ENCODE assay signal across 21 mouse cellular contexts in genomic region chr2:180261901-180262300, GRCm38 (mm10). TPM values are rescaled to one million over a fixed set of nuclear protein-coding genes. Genes with fewer than 3 reads are reported as not detected.
A peak's percentile ranks its signal among the peaks of the same experiment; 100 is the strongest.
DNase-seq lines count a peak whose midpoint lies in the region; ATAC-seq and TF ChIP-seq lines count a peak whose summit lies in the region.
"Had no signal": no experiment of that assay in that cellular context is flagged by ENCODE, and none has a peak within 500 bp of the region (broad histone marks: within the 10 kb centered on the region; RNA-seq: fewer than 3 reads in every experiment).

No protein-coding gene starts in this region.

- peaks cover 7% of the 10 kb centered on the region; the same call in 1 of the 2 replicates for H3K4me1 ChIP-seq in kidney, embryonic 14.5 days (ENCODE audit: control insufficient read depth, insufficient read depth, low read length)
- peaks cover 8% of the 10 kb centered on the region; the same call in 1 of the 2 replicates for H3K4me1 ChIP-seq in lung, embryonic 16.5 days (replicated peaks; ENCODE audit: control insufficient read depth, insufficient read depth, low read length)
- H3K4me1 ChIP-seq in small intestine, adult 2 months (ENCODE audit: control insufficient read depth, insufficient read depth, insufficient read length, low read length), result 0 out of 2 replicates have a peak, but pooled peaks cover 1% of the 10 kb centered on the region

- no peak overlapping the region for H3K9ac ChIP-seq in kidney, embryonic 14.5 days (ENCODE audit: low read depth, low read length)
- H3K9ac ChIP-seq in lung, embryonic 16.5 days (ENCODE audit: low read length), result no peak overlapping the region
- H3K9ac ChIP-seq: liver, embryonic 12.5 days; lung, embryonic 15.5 days; stomach, embryonic 15.5 days had no signal

- 85% methylated on average over 7 of the region's 7 CpGs for WGBS in kidney, embryonic 14.5 days
- 86% methylated on average over 7 of the region's 7 CpGs for whole genome bisulfite sequencing in lung, embryonic 16.5 days
- WGBS in small intestine, adult 2 months, result 65% methylated on average over 7 of the region's 7 CpGs

- no peaks in the 10 kb centered on the region for H3K27me3 ChIP-seq in kidney, embryonic 14.5 days (ENCODE audit: control insufficient read depth, insufficient read depth, low read length)
- no peaks in the 10 kb centered on the region for H3K27me3 ChIP-seq in lung, embryonic 16.5 days (ENCODE audit: control insufficient read depth, insufficient read depth, low read depth, low read length)
- H3K27me3 ChIP-seq in small intestine, adult 2 months (ENCODE audit: control insufficient read depth, insufficient read depth, low read length), result no peaks in the 10 kb centered on the region
- H3K27me3 ChIP-seq: liver, embryonic 12.5 days; lung, embryonic 15.5 days; megakaryocyte, embryonic 14.5 days; Patski; stomach, embryonic 15.5 days had no signal

- no peak for TF ChIP-seq CTCF in small intestine, adult 2 months (IDR thresholded peaks at IDR 0.05; ENCODE audit: extremely low read depth, insufficient read length, insufficient replicate concordance, low read depth, low read length)

- peak; percentile 88 for DNase-seq in heart, adult 11 months
- no peak for DNase-seq in heart, postnatal 10 days
- DNase-seq in kidney, adult 18-20 months, result no peak
- no peak for DNase-seq in lung, postnatal 4 days
- DNase-seq: adrenal gland, postnatal 14 days; cerebellum, adult 9-11 months had no signal

- no peak for TF ChIP-seq POLR2A in small intestine, adult 2 months (IDR thresholded peaks at IDR 0.05; ENCODE audit: low read depth, low read length)

- no peak for ATAC-seq in kidney, embryonic 14.5 days (ENCODE audit: low FRiP score, low TSS enrichment)
- ATAC-seq in lung, embryonic 16.5 days (ENCODE audit: low read depth), result no peak
- ATAC-seq: activated CD4-positive, CD25-positive, alpha-beta regulatory T cell, adult 4 months; liver, embryonic 12.5 days; Patski had no signal

- H3K36me3 ChIP-seq in kidney, embryonic 14.5 days (ENCODE audit: control insufficient read depth, insufficient read depth, low read length), result peaks cover 62% of the 10 kb centered on the region
- H3K36me3 ChIP-seq in lung, embryonic 16.5 days (ENCODE audit: control insufficient read depth, insufficient read depth, low read length), result peaks cover 23% of the 10 kb centered on the region
- peaks cover 48% of the 10 kb centered on the region for H3K36me3 ChIP-seq in small intestine, adult 2 months (ENCODE audit: control insufficient read depth, insufficient read depth, low read length)

- intact Hi-C loops in heart, postnatal 10 days (cut with DNase I), result no loop called here

- H3K4me3 ChIP-seq in kidney, embryonic 14.5 days (ENCODE audit: low read length), result no peak overlapping the region
- no peak overlapping the region for H3K4me3 ChIP-seq in lung, embryonic 16.5 days (ENCODE audit: low read length)
- H3K4me3 ChIP-seq in small intestine, adult 2 months (ENCODE audit: low read depth, low read length), result no peak overlapping the region
- H3K4me3 ChIP-seq: liver, embryonic 12.5 days; lung, embryonic 15.5 days; megakaryocyte, embryonic 14.5 days; stomach, embryonic 15.5 days had no signal

- no peaks in the 10 kb centered on the region for H3K9me3 ChIP-seq in kidney, embryonic 14.5 days (ENCODE audit: control insufficient read depth, low read length)
- no peaks in the 10 kb centered on the region for H3K9me3 ChIP-seq in lung, embryonic 16.5 days (ENCODE audit: control insufficient read depth, low read length)
- H3K9me3 ChIP-seq: liver, embryonic 12.5 days; lung, embryonic 15.5 days; megakaryocyte, embryonic 14.5 days; stomach, embryonic 15.5 days had no signal

- 0 out of 2 replicates have a peak overlapping the region, but pooled peaks have one; percentile 7 for H3K27ac ChIP-seq in kidney, embryonic 14.5 days (ENCODE audit: low read depth, low read length)
- H3K27ac ChIP-seq in lung, embryonic 16.5 days (ENCODE audit: low read length), result 0 out of 2 replicates have a peak overlapping the region, but pooled peaks have one; percentile 10
- H3K27ac ChIP-seq in small intestine, adult 2 months (ENCODE audit: insufficient read depth, low read depth, low read length), result peak overlapping the region; percentile 25; the same call in 1 of the 2 replicates
- H3K27ac ChIP-seq: liver, embryonic 12.5 days; stomach, embryonic 15.5 days had no signal

- H3K4me2 ChIP-seq in kidney, embryonic 14.5 days (replicated peaks; ENCODE audit: low read depth, low read length), result no peak overlapping the region
- no peak overlapping the region for H3K4me2 ChIP-seq in lung, embryonic 16.5 days (ENCODE audit: low read depth, low read length)
- H3K4me2 ChIP-seq: liver, embryonic 12.5 days; lung, embryonic 15.5 days; stomach, embryonic 15.5 days had no signal

RNA-seq across cellular contexts. Expression of gene Rps21, which starts 4.7 kb away (rescaled TPM):
- 100 to 1,000 TPM; 575 to 597 TPM for total RNA-seq in heart, postnatal 10 days (2021)
- polyA plus RNA-seq in kidney, embryonic 14.5 days (2014; fragmentation: Nextera tagmentation; extraction: Ambion mirVana), result 730 and 1,037 TPM in 2 replicates
- 455 and 526 TPM in 2 replicates for polyA plus RNA-seq in lung, embryonic 16.5 days (2015; fragmentation: Nextera tagmentation; extraction: Ambion mirVana)
- polyA plus RNA-seq in small intestine, adult 2 months (2012; rRNA removed), result 2,052 and 2,413 TPM in 2 replicates

RNA-seq across cellular contexts. Expression of gene Cables2, which starts 11.4 kb away (rescaled TPM):
- 10 to 100 TPM; 16.5 to 16.7 TPM for total RNA-seq in heart, postnatal 10 days (2021)
- 13.3 and 21.1 TPM in 2 replicates for polyA plus RNA-seq in kidney, embryonic 14.5 days (2014; fragmentation: Nextera tagmentation; extraction: Ambion mirVana)
- 6.3 and 8.4 TPM in 2 replicates for polyA plus RNA-seq in lung, embryonic 16.5 days (2015; fragmentation: Nextera tagmentation; extraction: Ambion mirVana)
- 15.3 and 32.0 TPM in 2 replicates for polyA plus RNA-seq in small intestine, adult 2 months (2012; rRNA removed)

RNA-seq across cellular contexts. Expression of gene Rbbp8nl, which starts 27.8 kb away (rescaled TPM):
- total RNA-seq in heart, postnatal 10 days (2021), result not detected
- 0.37 and 1.1 TPM in 2 replicates for polyA plus RNA-seq in kidney, embryonic 14.5 days (2014; fragmentation: Nextera tagmentation; extraction: Ambion mirVana)
- 2.7 and 2.8 TPM in 2 replicates for polyA plus RNA-seq in lung, embryonic 16.5 days (2015; fragmentation: Nextera tagmentation; extraction: Ambion mirVana)
- polyA plus RNA-seq in small intestine, adult 2 months (2012; rRNA removed), result 1.2 and 1.6 TPM in 2 replicates
- total RNA-seq: adrenal gland, postnatal 14 days; hematopoietic stem cell, adult 5-6 weeks; layer of hippocampus, postnatal 14 days; left cerebral cortex, postnatal 36 days; midbrain, postnatal 0 days had no signal
- polyA plus RNA-seq: activated CD4-positive, CD25-positive, alpha-beta regulatory T cell, adult 4 months; liver, embryonic 12.5 days; midbrain, postnatal 0 days; neural tube, embryonic 11.5 days; Patski; spleen, adult 2 months had no signal

RNA-seq across cellular contexts. Expression of gene Lama5, which starts 36.2 kb away (rescaled TPM):
- total RNA-seq in heart, postnatal 10 days (2021), result 10 to 100 TPM; 44.6 to 46.5 TPM
- 43.1 and 54.1 TPM in 2 replicates for polyA plus RNA-seq in kidney, embryonic 14.5 days (2014; fragmentation: Nextera tagmentation; extraction: Ambion mirVana)
- 102 and 112 TPM in 2 replicates for polyA plus RNA-seq in lung, embryonic 16.5 days (2015; fragmentation: Nextera tagmentation; extraction: Ambion mirVana)
- 36.0 and 41.7 TPM in 2 replicates for polyA plus RNA-seq in small intestine, adult 2 months (2012; rRNA removed)
